Mouse (Mus musculus) bone marrow macrophage, adult 2 months (primary cell): ENCODE results near the gene Apol6.

Experiments used
- CTCF ChIP-seq: IDR thresholded peaks from 2 replicates; pipeline ENCODE4 v1.5.1; 2012; ENCODE audit warnings: low read depth, mild to moderate bottlenecking, low read length, moderate library complexity
- POLR2A ChIP-seq: IDR thresholded peaks from 2 replicates; pipeline ENCODE4 v1.6.1; 2012; ENCODE audit warnings: mild to moderate bottlenecking, low read depth, low read length, borderline replicate concordance

GRCm38 (mm10) chr15:77085818-77086217 is 41.3 kb downstream of the Apol6 start:
- TF ChIP-seq CTCF (no peak), POLR2A (no peak)
